Mouse (Mus musculus) cortical plate, adult 2 months (tissue): ENCODE results near the gene Slc30a3.

Experiments
- CTCF ChIP-seq: fragments of 200-500 bp; IDR thresholded peaks from 2 replicates; pipeline ENCODE4 v1.5.1; 2011; ENCODE audit warnings: mild to moderate bottlenecking, control low read depth, low read length; ENCODE audit not compliant: insufficient read depth; ENCODE audit errors: extremely low read depth
- POLR2A ChIP-seq: fragments of 200-500 bp; IDR thresholded peaks from 2 replicates; pipeline ENCODE4 v1.6.1; 2011; ENCODE audit warnings: mild to moderate bottlenecking, low read length, control low read depth; ENCODE audit not compliant: insufficient read depth; ENCODE audit errors: extremely low read depth

DNA sequence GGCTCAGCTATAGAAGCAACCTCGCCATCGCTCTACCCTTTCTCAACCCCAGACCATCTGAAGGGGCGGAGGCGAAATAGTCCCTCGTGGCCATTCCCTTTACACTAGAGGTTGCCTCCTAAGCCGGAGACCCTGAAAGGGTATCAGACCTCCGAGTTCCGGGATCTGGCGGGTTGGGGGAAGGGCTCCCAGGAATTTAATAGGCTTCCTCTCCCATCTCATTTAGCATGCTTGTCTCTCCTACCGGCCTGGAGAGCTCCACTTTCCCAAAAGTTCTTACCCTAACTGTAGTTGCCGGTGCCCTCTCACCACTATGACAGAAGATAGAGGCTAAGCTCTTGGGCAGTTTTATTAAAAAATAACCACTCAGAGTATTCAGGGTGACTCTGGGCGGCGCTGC is 29.6 kb upstream of the Slc30a3 start:
- TF ChIP-seq POLR2A (no peak), CTCF (no peak)
